Mouse (Mus musculus): ENCODE measurements around the gene P4htm. TPM values are rescaled to one million over a fixed set of nuclear protein-coding genes. Genes with fewer than 3 reads are reported as not detected.
"Not testable (repeated sequence)": the region's sequence is repeated elsewhere in the genome, so short reads cannot be mapped to it uniquely, and the experiment has no call there.

The P4htm gene
- polyA plus RNA-seq, 1 experiment from 2014 or later, result 2.9 TPM

GRCm38 (mm10) chr9:108630683-108631082 is 33.2 kb upstream of the P4htm start:
- Histone ChIP-seq H3K4me3 (ENCODE audit: low read depth, low read length) (no peak overlapping the region), H3K4me2 (replicated peaks; ENCODE audit: low read depth) (no peak overlapping the region), H3K36me3 (ENCODE audit: control insufficient read depth, insufficient read depth) (peaks cover 17% of the 10 kb centered on the region), H3K9ac (ENCODE audit: low read depth, low read length) (no peak overlapping the region), H3K4me1 (replicated peaks; ENCODE audit: control insufficient read depth, insufficient read depth, low read length) (no peaks in the 10 kb centered on the region; the same call in 1 of the 2 replicates), H3K27me3 (replicated peaks; ENCODE audit: control insufficient read depth, insufficient read depth, low read length) (no peaks in the 10 kb centered on the region), H3K9me3 (ENCODE audit: control insufficient read depth) (no peaks in the 10 kb centered on the region), H3K27ac (ENCODE audit: low read depth, low read length) (no peak overlapping the region)
- ATAC-seq, result no peak
- WGBS, result 79% methylated on average over 1 of the region's 1 CpGs
- TF ChIP-seq CTCF (IDR thresholded peaks at IDR 0.05; ENCODE audit: low read depth), result no peak

GRCm38 (mm10) chr9:108628141-108628540 is 30.7 kb upstream of the P4htm start:
- no peak overlapping the region for H3K4me2 ChIP-seq (replicated peaks; ENCODE audit: low read depth)
- TF ChIP-seq CTCF (IDR thresholded peaks at IDR 0.05; ENCODE audit: low read depth), result no peak
- no peak overlapping the region for H3K4me3 ChIP-seq (ENCODE audit: low read depth, low read length)
- WGBS, result 73% methylated on average over 4 of the region's 4 CpGs
- H3K27me3 ChIP-seq (replicated peaks; ENCODE audit: control insufficient read depth, insufficient read depth, low read length), result no peaks in the 10 kb centered on the region
- peaks cover 17% of the 10 kb centered on the region for H3K36me3 ChIP-seq (ENCODE audit: control insufficient read depth, insufficient read depth)
- H3K9ac ChIP-seq (ENCODE audit: low read depth, low read length), result no peak overlapping the region
- H3K4me1 ChIP-seq (replicated peaks; ENCODE audit: control insufficient read depth, insufficient read depth, low read length), result no peaks in the 10 kb centered on the region; the same call in 1 of the 2 replicates
- ATAC-seq, result no peak
- no peaks in the 10 kb centered on the region for H3K9me3 ChIP-seq (ENCODE audit: control insufficient read depth)
- H3K27ac ChIP-seq (ENCODE audit: low read depth, low read length), result no peak overlapping the region

GRCm38 (mm10) chr9:108626498-108626897 is 29.0 kb upstream of the P4htm start:
- Histone ChIP-seq H3K4me1 (replicated peaks; ENCODE audit: control insufficient read depth, insufficient read depth, low read length) (no peaks in the 10 kb centered on the region), H3K4me3 (ENCODE audit: low read depth, low read length) (no peak overlapping the region), H3K9ac (ENCODE audit: low read depth, low read length) (no peak overlapping the region), H3K9me3 (ENCODE audit: control insufficient read depth) (no peaks in the 10 kb centered on the region), H3K27ac (ENCODE audit: low read depth, low read length) (no peak overlapping the region), H3K36me3 (ENCODE audit: control insufficient read depth, insufficient read depth) (peaks cover 17% of the 10 kb centered on the region), H3K4me2 (replicated peaks; ENCODE audit: low read depth) (no peak overlapping the region), H3K27me3 (replicated peaks; ENCODE audit: control insufficient read depth, insufficient read depth, low read length) (no peaks in the 10 kb centered on the region)
- ATAC-seq, result no peak
- no peak for TF ChIP-seq CTCF (IDR thresholded peaks at IDR 0.05; ENCODE audit: low read depth)
- WGBS, result 50% methylated on average over 2 of the region's 2 CpGs

- no peaks in the 10 kb centered on the region for H3K9me3 ChIP-seq (ENCODE audit: control insufficient read depth)
- TF ChIP-seq CTCF (IDR thresholded peaks at IDR 0.05; ENCODE audit: low read depth), result no peak
- no peak overlapping the region for H3K4me2 ChIP-seq (replicated peaks; ENCODE audit: low read depth)
- WGBS, result 92% methylated on average over 1 of the region's 1 CpGs
- no peaks in the 10 kb centered on the region for H3K27me3 ChIP-seq (replicated peaks; ENCODE audit: control insufficient read depth, insufficient read depth, low read length)
- ATAC-seq, result no peak
- H3K27ac ChIP-seq (ENCODE audit: low read depth, low read length), result no peak overlapping the region
- peaks cover 49% of the 10 kb centered on the region for H3K36me3 ChIP-seq (ENCODE audit: control insufficient read depth, insufficient read depth)
- no peak overlapping the region for H3K9ac ChIP-seq (ENCODE audit: low read depth, low read length)
- no peaks in the 10 kb centered on the region for H3K4me1 ChIP-seq (replicated peaks; ENCODE audit: control insufficient read depth, insufficient read depth, low read length)
- H3K4me3 ChIP-seq (ENCODE audit: low read depth, low read length), result no peak overlapping the region
Measured at GRCm38 (mm10) chr9:108617301-108617700, 19.8 kb upstream of the P4htm start.

GRCm38 (mm10) chr9:108611488-108611887 is 14.0 kb upstream of the P4htm start:
- Histone ChIP-seq H3K36me3 (ENCODE audit: control insufficient read depth, insufficient read depth) (peaks cover 78% of the 10 kb centered on the region), H3K9me3 (ENCODE audit: control insufficient read depth) (no peaks in the 10 kb centered on the region), H3K4me2 (replicated peaks; ENCODE audit: low read depth) (no peak overlapping the region), H3K9ac (ENCODE audit: low read depth, low read length) (no peak overlapping the region), H3K27ac (ENCODE audit: low read depth, low read length) (no peak overlapping the region), H3K27me3 (replicated peaks; ENCODE audit: control insufficient read depth, insufficient read depth, low read length) (no peaks in the 10 kb centered on the region), H3K4me3 (ENCODE audit: low read depth, low read length) (no peak overlapping the region), H3K4me1 (replicated peaks; ENCODE audit: control insufficient read depth, insufficient read depth, low read length) (no peaks in the 10 kb centered on the region)
- WGBS, result 96% methylated on average over 10 of the region's 10 CpGs
- ATAC-seq, result no peak
- TF ChIP-seq CTCF (IDR thresholded peaks at IDR 0.05; ENCODE audit: low read depth), result no peak

GRCm38 (mm10) chr9:108608889-108609288 is 11.4 kb upstream of the P4htm start:
- Histone ChIP-seq H3K9ac (ENCODE audit: low read depth, low read length) (no peak overlapping the region), H3K27ac (ENCODE audit: low read depth, low read length) (no peak overlapping the region), H3K4me2 (replicated peaks; ENCODE audit: low read depth) (no peak overlapping the region), H3K36me3 (ENCODE audit: control insufficient read depth, insufficient read depth) (peaks cover 91% of the 10 kb centered on the region), H3K4me3 (ENCODE audit: low read depth, low read length) (no peak overlapping the region), H3K4me1 (replicated peaks; ENCODE audit: control insufficient read depth, insufficient read depth, low read length) (no peaks in the 10 kb centered on the region), H3K27me3 (replicated peaks; ENCODE audit: control insufficient read depth, insufficient read depth, low read length) (no peaks in the 10 kb centered on the region), H3K9me3 (ENCODE audit: control insufficient read depth) (no peaks in the 10 kb centered on the region)
- TF ChIP-seq CTCF (IDR thresholded peaks at IDR 0.05; ENCODE audit: low read depth), result no peak
- ATAC-seq, result peak; percentile 65
- 51% methylated on average over 4 of the region's 4 CpGs for WGBS

- not testable (repeated sequence) for ATAC-seq; H3K27me3 ChIP-seq (replicated peaks; ENCODE audit: control insufficient read depth, insufficient read depth, low read length); H3K4me1 ChIP-seq (replicated peaks; ENCODE audit: control insufficient read depth, insufficient read depth, low read length); H3K9me3 ChIP-seq (ENCODE audit: control insufficient read depth); H3K9ac ChIP-seq (ENCODE audit: low read depth, low read length); H3K4me2 ChIP-seq (replicated peaks; ENCODE audit: low read depth); H3K27ac ChIP-seq (ENCODE audit: low read depth, low read length); H3K4me3 ChIP-seq (ENCODE audit: low read depth, low read length)
- 42% methylated on average over 5 of the region's 5 CpGs for WGBS
- H3K36me3 ChIP-seq (ENCODE audit: control insufficient read depth, insufficient read depth), result peaks cover 92% of the 10 kb centered on the region
Measured at GRCm38 (mm10) chr9:108607929-108608328, 10.5 kb upstream of the P4htm start.

All from intestine, postnatal 0 days (tissue).